Mouse (Mus musculus) gastrocnemius, adult 8-10 months (tissue): ENCODE results near the gene Cysrt1. TPM values are rescaled to one million over a fixed set of nuclear protein-coding genes. Genes with fewer than 3 reads are reported as not detected.
"Not testable (repeated sequence)": the region's sequence is repeated elsewhere in the genome, so short reads cannot be mapped to it uniquely, and the experiment has no call there.

Experiments used
- DNase-seq, 2 experiments: peaks; one replicate each; pipeline ENCODE4 v3.0.0; 2022; ENCODE audit warnings: low spot score in 2 of 2
- total RNA-seq, 4 experiments: library from RNA; stranded (reverse); gene quantifications; 2 replicates each; pipeline ENCODE4 v1.2.4; 2022

Gene Cysrt1
- total RNA-seq, 4 experiments from 2014 or later = not detected

GRCm38 (mm10) chr2:25264851-25265250 is 22.6 kb upstream of the Cysrt1 start:
- no peak for DNase-seq

- no peak for DNase-seq
These were observed 22.0 kb upstream of the Cysrt1 start for GRCm38 (mm10) chr2:25264286-25264660.

DNA sequence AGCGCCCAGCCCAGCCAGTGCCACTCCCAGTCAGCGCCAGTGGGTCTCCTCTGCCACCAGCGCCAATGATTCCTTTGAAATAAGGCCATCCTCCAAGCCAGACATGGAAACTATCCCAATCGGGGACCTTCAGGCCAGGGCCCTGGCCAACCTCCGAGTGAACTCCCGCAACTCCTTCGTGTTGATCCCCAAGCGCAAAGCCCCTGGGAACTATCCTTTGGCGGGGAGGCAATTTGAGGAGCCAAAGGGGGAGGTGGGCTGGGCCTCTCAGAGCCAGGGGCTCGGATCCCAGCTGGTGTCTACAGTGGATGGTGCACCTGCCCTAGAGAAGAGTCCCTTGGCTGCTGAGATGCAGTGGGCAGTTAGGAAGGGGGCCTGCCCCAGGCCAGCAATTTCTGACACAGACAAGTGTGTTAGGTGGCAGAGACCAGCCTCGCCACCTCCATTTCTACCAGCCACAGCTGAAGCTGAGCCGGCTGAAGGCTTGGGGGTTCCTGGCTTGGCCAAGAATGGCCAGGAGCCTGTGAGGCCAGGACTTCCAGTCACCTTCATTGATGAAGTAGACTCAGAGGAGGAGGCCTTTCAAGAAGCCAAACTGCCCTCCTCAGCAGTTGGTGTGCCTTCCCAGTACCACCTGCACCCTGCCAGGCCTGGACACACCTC is 21.5 kb upstream of the Cysrt1 start:
- DNase-seq = no peak

DNA sequence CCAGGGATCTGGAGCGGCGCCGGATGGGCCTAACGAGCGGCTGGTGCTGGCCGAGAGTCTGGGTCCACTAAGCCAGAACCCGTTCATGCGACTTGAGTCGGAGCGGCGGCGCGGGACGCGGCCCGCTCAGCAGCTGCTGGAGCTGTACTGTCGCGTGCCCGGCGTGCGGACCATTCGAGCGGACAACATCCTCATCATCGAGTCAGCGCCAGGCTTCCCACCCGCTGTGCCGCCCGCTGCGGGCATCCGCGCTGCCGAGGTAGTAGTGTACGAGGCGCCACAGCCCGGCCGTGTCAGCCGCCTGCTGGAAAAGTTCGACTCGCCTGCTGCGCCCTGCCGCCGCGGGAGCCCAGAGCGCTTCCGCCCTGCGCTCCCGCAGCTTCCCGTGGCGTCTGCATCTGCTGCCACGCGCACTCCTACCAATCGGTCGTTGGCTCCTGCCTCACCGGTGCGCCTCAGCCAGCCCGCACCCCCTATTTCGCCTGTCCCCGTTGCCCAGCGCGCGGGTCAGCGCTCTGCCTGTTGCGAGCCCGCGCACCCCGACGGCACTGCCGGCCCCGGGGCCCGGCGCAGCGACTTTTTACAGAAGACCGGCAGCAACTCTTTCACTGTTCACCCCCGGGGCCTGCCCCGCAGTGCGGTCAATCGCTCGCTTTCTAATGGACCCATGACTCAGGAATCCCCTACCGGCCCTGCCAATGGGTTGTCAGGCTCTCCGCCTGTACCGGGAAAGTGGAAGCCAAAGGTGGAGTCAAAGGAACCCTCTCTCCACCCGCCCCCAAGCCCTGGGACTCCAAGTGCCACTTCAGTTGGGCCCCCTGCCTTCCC is 20.8 kb upstream of the Cysrt1 start:
- DNase-seq = no peak

DNA sequence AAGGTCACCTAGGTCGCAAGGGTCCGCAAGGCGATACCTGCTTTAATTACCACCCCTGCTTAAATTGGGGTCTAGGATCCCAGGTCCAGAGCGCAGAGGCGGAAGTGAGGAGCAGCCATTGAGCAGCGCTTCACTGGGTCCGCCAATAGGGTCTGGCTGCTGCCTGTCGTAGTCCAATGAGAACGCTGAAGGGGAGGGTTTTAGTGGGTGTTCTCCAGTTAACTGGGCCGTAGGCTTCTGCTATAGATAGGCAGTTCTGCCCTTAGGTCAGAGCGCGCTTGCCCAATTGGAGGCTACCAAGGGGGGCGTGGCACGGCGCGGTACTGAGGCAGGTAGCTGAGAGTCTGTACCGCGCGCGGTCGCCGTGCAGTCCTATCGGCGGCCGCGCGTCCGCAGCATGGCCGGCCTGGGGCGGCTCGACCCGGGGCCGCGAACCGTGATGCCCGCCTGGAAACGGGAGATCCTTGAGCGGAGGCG is 20.1 kb upstream of the Cysrt1 start, which contains the start of gene Tprn:
Tprn (plus strand) TSS at position 328 of the 477 bp plus-strand sequence.
- DNase-seq = peak; percentile 89 to 92

- DNase-seq = no peak
These were observed 19.6 kb upstream of the Cysrt1 start for GRCm38 (mm10) chr2:25261870-25262269.

DNA sequence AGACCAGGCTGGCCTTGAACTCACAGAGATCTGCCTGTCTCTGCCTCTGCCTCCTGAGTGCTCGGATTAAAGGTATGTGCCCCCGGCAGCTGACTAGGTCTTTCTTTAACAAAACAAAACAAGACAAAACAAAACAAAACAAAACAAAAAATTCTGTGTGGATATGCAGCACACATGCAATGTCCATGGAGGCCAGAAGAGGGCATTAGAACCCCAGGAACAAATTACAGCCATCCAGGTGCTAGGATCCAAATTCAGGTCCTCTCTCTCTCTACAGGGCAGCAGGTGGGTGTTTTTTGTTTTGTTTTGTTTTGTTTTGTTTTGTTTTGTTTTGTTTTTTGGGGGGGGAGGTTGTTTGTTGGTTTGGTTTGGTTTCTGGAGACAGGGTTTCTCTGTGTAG is 16.6 kb upstream of the Cysrt1 start:
- DNase-seq = no peak

GRCm38 (mm10) chr2:25257250-25257649 is 15.0 kb upstream of the Cysrt1 start:
- not testable (repeated sequence) for DNase-seq

DNA sequence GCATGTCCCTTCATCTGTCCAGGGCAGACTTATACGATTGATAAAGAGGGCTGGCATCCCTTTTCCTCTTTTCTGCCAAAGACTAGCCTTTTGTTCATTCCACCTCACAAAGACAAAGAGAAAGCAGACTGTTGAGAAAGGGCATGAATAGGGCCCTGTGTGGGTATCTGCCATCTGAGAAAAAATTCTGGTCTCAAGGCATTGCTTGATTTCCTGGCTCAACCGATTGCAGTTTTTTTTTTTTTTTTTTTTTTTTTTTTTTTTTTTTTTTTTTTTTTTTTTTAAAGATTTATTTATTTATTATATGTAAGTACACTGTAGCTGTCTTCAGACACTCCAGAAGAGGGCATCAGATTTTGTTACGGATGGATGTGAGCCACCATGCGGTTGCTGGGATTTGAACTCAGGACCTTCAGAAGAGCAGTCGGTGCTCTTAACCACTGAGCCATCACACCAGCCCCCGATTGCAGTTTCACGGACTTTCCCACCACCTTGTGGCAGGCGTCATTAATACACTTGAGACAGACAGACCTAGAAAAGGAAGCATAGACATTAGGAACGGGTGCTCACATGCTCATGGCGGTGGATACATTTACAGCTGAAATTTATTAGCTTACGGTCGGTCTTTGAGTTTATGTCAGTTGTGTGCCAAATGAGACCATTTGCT is 14.3 kb upstream of the Cysrt1 start:
- not testable (repeated sequence) for DNase-seq

DNA sequence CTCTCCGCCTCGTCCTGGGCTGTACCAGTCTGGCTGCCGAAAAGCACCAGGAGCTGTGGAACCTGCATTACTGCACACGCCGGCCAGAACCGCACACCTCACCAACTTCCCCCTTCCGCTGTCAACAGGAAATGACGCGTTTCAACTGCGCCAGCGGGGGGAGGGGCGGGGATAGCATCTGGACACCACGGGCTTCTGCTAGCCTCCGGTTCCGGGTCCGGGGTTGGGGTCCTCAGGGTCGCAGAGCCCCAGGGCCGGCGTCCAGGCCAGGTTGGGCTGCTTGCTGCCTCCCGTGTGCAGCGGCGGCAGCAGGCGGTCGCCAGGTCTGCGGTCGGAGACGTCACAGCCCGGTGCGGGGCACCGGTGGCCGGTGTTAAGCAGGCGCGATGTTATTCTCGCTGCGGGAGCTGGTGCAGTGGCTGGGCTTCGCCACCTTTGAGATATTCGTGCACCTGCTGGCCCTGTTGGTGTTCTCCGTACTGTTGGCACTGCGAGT is 13.1 kb upstream of the Cysrt1 start, which contains the start of gene Tmem203:
Tmem203 (plus strand) TSS at position 156 of the 496 bp plus-strand sequence.
- peak; percentile 64 to 76 for DNase-seq

GRCm38 (mm10) chr2:25252331-25252730 is 10.1 kb upstream of the Cysrt1 start:
- DNase-seq = no peak

DNA sequence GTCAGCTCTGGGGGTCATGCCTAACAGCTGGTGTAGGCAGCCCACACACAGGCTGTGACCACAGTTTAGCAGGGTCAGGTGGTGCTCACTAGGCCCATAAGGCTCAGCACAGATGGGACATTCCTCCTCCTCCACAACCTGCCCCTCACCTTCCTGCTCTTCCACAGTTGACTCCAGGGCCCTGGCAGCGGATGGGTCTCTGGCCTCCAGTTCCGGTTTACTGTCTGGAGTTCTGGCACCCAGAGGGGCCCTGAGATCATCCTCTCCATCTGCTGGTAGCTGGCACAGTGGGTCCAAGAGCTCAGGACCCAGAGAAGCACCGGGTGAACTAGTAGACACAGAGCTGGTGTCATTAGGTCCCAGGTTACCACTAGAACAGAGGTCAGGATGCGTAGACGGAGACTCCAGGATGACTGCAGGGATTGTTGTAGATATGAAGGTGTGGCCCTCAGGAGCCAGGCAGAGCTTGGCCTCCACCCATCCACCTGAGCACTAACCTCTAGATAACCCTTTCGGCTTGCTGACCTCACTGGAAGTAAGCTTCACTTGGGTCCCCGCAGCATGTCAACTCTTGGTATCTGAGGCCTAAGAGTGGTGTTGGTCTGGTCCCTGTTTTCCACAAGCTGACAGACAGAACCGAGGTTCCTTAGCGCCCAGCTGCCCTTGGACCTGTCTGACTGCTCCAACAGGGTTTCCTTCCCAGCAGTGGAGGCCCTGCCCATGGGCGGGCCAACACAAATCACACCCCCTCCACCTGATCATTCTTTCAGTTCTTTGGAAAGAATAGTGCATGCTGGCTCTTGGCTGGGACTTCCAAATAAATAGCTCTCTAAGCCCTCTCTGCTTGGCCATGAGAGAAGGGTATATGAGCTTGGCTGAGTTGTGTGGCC is 4.2 kb upstream of the Cysrt1 start, which contains the start of gene AL732309.1:
AL732309.1 (minus strand) TSS at position 681 of the 890 bp plus-strand sequence.
- DNase-seq = no peak

DNA sequence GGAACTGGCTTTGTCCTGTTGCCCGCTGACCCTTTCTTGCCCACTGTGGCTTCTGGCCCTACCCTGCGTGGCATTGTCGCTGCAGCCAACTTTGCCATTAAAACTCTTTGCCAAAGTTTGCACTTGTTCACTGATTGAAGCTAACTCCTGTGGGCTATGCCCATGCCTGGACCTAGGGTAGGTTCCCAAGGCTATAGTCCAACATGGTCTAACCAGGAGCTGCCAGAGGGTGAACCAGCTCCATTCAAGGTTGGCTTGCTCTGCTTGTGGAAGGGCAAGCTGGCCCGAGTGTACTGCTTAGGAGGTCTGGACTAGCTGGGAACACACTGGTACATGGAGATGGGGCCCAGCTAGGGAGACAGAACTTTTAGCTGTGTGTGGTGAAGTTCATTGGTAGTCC is 1.9 kb upstream of the Cysrt1 start:
- DNase-seq = no peak

DNA sequence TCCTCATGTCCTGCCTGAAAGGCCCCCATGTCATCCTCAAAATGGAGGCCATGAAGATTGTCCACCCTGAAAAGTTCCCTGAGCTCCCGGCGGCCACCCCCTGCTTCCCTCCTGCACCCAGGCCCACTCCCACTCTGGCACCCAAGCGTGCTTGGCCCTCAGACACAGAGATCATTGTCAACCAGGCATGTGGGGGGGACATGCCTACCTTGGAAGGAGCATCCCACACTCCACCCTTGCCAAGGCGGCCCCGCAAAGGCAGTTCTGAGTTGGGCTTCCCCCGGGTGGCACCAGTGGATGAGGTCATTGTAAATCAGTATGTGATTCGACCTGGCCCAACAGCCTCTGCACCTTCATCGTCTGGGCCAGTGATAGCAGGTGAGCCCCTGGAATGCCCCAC is 1.1 kb upstream of the Cysrt1 start:
- DNase-seq = no peak

DNA sequence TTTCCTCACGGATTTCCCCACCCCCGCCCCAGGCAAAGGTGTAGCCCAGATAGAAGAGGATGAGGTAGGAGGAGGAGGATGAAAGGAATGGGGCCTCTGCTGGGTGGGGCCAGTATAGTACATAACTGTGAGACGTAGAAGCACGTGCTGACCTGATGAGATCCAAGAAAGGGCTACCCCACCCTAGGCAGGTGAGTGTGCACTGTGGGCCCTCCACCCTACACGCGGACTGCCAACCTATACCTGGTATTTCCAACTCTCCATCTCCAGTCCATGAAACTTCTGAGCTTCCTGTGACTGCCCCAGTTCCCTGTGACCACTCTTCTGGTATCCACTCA is 845 bp downstream of the Cysrt1 start:
- DNase-seq = no peak

- DNase-seq = peak; percentile 38 to 56
These were observed 1.4 kb downstream of the Cysrt1 start for GRCm38 (mm10) chr2:25240723-25241437.

- no peak for DNase-seq
These were observed 1.9 kb downstream of the Cysrt1 start for GRCm38 (mm10) chr2:25240310-25240709.

DNA sequence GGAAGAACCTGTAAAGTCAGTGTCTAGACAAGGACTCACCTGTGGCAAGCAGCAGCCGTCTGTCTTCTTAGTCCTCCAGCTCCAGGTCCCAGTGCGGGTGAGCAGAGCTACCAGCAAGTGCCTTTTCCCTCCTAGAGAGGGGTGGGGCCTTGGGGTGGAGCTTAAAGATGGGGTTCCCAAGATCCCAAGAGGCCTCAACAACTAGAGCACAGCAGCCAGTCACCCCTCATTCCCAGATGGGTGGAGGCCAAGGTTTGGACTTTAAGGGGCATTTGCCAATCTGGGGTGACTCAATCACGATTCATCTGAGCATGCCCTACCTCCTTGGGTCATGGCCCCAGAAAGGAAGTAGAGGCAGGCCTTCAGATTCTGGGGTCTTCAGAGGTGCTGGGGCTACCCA is 2.5 kb downstream of the Cysrt1 start:
- DNase-seq = no peak

DNA sequence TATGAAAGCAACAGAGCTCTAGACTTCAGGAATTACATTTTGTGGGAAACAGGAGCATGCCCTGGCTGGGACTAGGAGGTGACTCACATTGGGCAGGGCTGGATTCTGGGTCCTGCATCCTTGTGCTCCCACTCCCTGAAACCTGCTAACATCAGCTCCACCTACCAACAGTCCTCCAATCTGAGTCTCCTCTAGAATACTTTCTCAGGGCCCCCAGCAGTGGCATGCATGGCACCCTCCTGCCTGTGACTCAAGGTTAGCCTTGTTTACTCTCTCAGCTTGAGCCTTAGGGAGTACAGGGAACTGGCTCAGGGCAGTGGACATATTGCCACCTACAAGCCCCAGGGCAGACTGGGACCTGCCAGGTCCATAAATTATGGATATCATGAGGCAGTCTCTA is 4.1 kb downstream of the Cysrt1 start:
- no peak for DNase-seq

DNA sequence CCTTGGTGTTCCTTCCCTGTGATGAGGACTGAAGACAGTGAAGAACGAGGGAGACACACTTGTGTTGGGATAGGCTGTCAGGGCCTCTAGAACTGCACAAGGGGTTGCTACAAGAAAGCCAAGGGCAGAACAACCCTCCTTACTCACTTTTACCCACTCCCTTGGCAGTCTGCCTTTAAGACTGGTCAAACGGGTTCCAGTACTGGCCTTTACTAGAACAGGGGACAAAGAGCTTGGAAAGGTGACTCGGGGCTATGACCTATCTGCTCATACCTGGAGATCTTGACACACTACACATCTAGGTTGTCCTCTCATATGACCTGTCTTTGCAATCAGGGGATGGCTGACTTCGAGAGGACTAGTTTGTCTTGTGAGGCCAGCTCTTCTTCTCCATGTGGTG is 4.7 kb downstream of the Cysrt1 start:
- DNase-seq = no peak
